Mouse (Mus musculus): ENCODE results near the gene Ptges3l. TPM values are rescaled to one million over a fixed set of nuclear protein-coding genes. Genes with fewer than 3 reads are reported as not detected.
"Not testable (repeated sequence)": the region's sequence is repeated elsewhere in the genome, so short reads cannot be mapped to it uniquely, and the experiment has no call there.

The Ptges3l gene
- polyA plus RNA-seq, 1 experiment from 2014 or later, result 2.5 TPM

GRCm38 (mm10) chr11:101438006-101438405 lies 12.9 kb upstream of the Ptges3l start:
- ATAC-seq (ENCODE audit: low FRiP score); H3K9me3 ChIP-seq; H3K27me3 ChIP-seq; H3K27ac ChIP-seq; H3K4me1 ChIP-seq; H3K4me2 ChIP-seq; H3K9ac ChIP-seq; H3K4me3 ChIP-seq (replicated peaks): not testable (repeated sequence)
- WGBS, result 54% methylated on average over 3 of the region's 3 CpGs
- H3K36me3 ChIP-seq (replicated peaks), result peaks cover 30% of the 10 kb centered on the region

GRCm38 (mm10) chr11:101436916-101437315 lies 11.8 kb upstream of the Ptges3l start:
- Histone ChIP-seq H3K4me1 (no peaks in the 10 kb centered on the region), H3K36me3 (replicated peaks) (peaks cover 38% of the 10 kb centered on the region), H3K9me3 (no peaks in the 10 kb centered on the region), H3K27me3 (no peaks in the 10 kb centered on the region), H3K9ac (no peak overlapping the region), H3K4me2 (no peak overlapping the region), H3K27ac (no peak overlapping the region), H3K4me3 (replicated peaks) (no peak overlapping the region)
- ATAC-seq (ENCODE audit: low FRiP score), result no peak
- WGBS, result 49% methylated on average over 4 of the region's 4 CpGs

GRCm38 (mm10) chr11:101435831-101436230 lies 10.7 kb upstream of the Ptges3l start:
- H3K4me3 ChIP-seq (replicated peaks), result no peak overlapping the region

GRCm38 (mm10) chr11:101433396-101433795 lies 8.3 kb upstream of the Ptges3l start:
- Histone ChIP-seq H3K27me3 (no peaks in the 10 kb centered on the region), H3K9ac (no peak overlapping the region), H3K9me3 (no peaks in the 10 kb centered on the region), H3K4me3 (replicated peaks) (no peak overlapping the region), H3K27ac (no peak overlapping the region), H3K4me1 (no peaks in the 10 kb centered on the region), H3K36me3 (replicated peaks) (peaks cover 65% of the 10 kb centered on the region), H3K4me2 (no peak overlapping the region)
- 93% methylated on average over 13 of the region's 13 CpGs for WGBS
- ATAC-seq (ENCODE audit: low FRiP score), result no peak

More at GRCm38 (mm10) chr11:101435831-101436230, 10.7 kb upstream of the Ptges3l start:
- Histone ChIP-seq H3K27me3 (no peaks in the 10 kb centered on the region), H3K9me3 (no peaks in the 10 kb centered on the region), H3K4me1 (no peaks in the 10 kb centered on the region), H3K36me3 (replicated peaks) (peaks cover 48% of the 10 kb centered on the region), H3K27ac (no peak overlapping the region), H3K4me2 (no peak overlapping the region), H3K9ac (no peak overlapping the region)
- WGBS, result 82% methylated on average over 4 of the region's 4 CpGs
- no peak for ATAC-seq (ENCODE audit: low FRiP score)

GRCm38 (mm10) chr11:101431327-101431726 lies 6.2 kb upstream of the Ptges3l start:
- H3K4me1 ChIP-seq, result peaks cover 9% of the 10 kb centered on the region
- no peak overlapping the region for H3K4me2 ChIP-seq
- no peak overlapping the region for H3K9ac ChIP-seq
- H3K27me3 ChIP-seq, result no peaks in the 10 kb centered on the region
- H3K4me3 ChIP-seq (replicated peaks), result no peak overlapping the region
- peaks cover 65% of the 10 kb centered on the region for H3K36me3 ChIP-seq (replicated peaks)
- ATAC-seq (ENCODE audit: low FRiP score), result no peak
- WGBS, result 93% methylated on average over 9 of the region's 9 CpGs
- H3K9me3 ChIP-seq, result no peaks in the 10 kb centered on the region
- H3K27ac ChIP-seq, result no peak overlapping the region

- no peaks in the 10 kb centered on the region for H3K9me3 ChIP-seq
- ATAC-seq (ENCODE audit: low FRiP score), result no peak
- H3K4me3 ChIP-seq (replicated peaks), result peak overlapping the region; percentile 99
- WGBS, result 71% methylated on average over 8 of the region's 8 CpGs
- peaks cover 19% of the 10 kb centered on the region for H3K36me3 ChIP-seq (replicated peaks)
- H3K27ac ChIP-seq, result no peak overlapping the region
- peaks cover 30% of the 10 kb centered on the region for H3K4me1 ChIP-seq
- peaks cover 11% of the 10 kb centered on the region for H3K27me3 ChIP-seq
- peak overlapping the region; percentile 98 for H3K4me2 ChIP-seq
- H3K9ac ChIP-seq, result peak overlapping the region; percentile 88; the same call in 1 of the 2 replicates
These were observed 1.0 kb upstream of the Ptges3l start for GRCm38 (mm10) chr11:101426165-101426564.

GRCm38 (mm10) chr11:101424105-101424851 lies 855 bp downstream of the Ptges3l start, which contains the start of gene Gm27029:
TSS of gene Gm27029 (minus strand) at chr11:101424796.
- Histone ChIP-seq H3K4me3 (replicated peaks) (peak within 1 kb of the TSS; percentile 99), H3K4me1 (peaks cover 30% of the 10 kb centered on the region), H3K27me3 (peaks cover 11% of the 10 kb centered on the region), H3K36me3 (replicated peaks) (peaks cover under 1% of the 10 kb centered on the region; the same call in 1 of the 2 replicates), H3K9ac (peak within 1 kb of the TSS; percentile 88), H3K9me3 (no peaks in the 10 kb centered on the region), H3K27ac (peak within 1 kb of the TSS; percentile 89), H3K4me2 (peak within 1 kb of the TSS; percentile 98)
- WGBS, result 5% methylated on average over 23 of the region's 23 CpGs
- ATAC-seq (ENCODE audit: low FRiP score), result peak; percentile 36

- H3K27me3 ChIP-seq, result peaks cover 11% of the 10 kb centered on the region
- 90% methylated on average over 5 of the region's 5 CpGs for WGBS
These were observed 5.0 kb downstream of the Ptges3l start for GRCm38 (mm10) chr11:101420148-101420547.

GRCm38 (mm10) chr11:101419610-101420009 lies 5.5 kb downstream of the Ptges3l start:
- peaks cover 11% of the 10 kb centered on the region for H3K27me3 ChIP-seq
- H3K36me3 ChIP-seq (replicated peaks), result no peaks in the 10 kb centered on the region
- no peak overlapping the region for H3K4me2 ChIP-seq
- no peak overlapping the region for H3K4me3 ChIP-seq (replicated peaks)
- no peak overlapping the region for H3K27ac ChIP-seq
- no peaks in the 10 kb centered on the region for H3K9me3 ChIP-seq
- no peak for ATAC-seq (ENCODE audit: low FRiP score)
- no peak overlapping the region for H3K9ac ChIP-seq
- 26% methylated on average over 3 of the region's 3 CpGs for WGBS
- peaks cover 17% of the 10 kb centered on the region for H3K4me1 ChIP-seq

More at GRCm38 (mm10) chr11:101420148-101420547, 5.0 kb downstream of the Ptges3l start:
- no peak overlapping the region for H3K4me3 ChIP-seq (replicated peaks)
- H3K9ac ChIP-seq, result no peak overlapping the region
- ATAC-seq (ENCODE audit: low FRiP score), result no peak
- no peaks in the 10 kb centered on the region for H3K36me3 ChIP-seq (replicated peaks)
- H3K9me3 ChIP-seq, result no peaks in the 10 kb centered on the region
- peaks cover 18% of the 10 kb centered on the region for H3K4me1 ChIP-seq
- H3K27ac ChIP-seq, result no peak overlapping the region
- H3K4me2 ChIP-seq, result no peak overlapping the region

DNA sequence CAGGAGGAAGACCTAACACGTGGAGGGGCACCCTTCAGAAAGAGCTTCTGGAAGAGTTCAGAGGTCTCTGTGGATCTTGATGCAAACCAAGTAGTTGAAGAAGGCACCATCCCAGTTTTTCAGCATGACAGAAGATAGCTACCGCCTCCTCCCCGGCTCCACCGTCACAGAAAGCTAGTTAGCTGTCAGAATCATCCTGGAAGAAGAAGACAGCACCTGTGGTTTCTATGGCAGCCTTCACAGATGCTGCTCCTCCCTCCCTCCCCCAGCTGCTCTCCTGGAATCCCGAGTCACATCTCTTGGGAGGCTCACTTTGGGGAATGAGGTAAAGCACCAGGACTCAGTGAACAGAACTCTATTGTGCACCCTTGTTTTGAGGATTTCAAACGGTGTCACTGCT lies 6.1 kb downstream of the Ptges3l start:
- no peak overlapping the region for H3K9ac ChIP-seq
- 64% methylated on average over 6 of the region's 6 CpGs for WGBS

DNA sequence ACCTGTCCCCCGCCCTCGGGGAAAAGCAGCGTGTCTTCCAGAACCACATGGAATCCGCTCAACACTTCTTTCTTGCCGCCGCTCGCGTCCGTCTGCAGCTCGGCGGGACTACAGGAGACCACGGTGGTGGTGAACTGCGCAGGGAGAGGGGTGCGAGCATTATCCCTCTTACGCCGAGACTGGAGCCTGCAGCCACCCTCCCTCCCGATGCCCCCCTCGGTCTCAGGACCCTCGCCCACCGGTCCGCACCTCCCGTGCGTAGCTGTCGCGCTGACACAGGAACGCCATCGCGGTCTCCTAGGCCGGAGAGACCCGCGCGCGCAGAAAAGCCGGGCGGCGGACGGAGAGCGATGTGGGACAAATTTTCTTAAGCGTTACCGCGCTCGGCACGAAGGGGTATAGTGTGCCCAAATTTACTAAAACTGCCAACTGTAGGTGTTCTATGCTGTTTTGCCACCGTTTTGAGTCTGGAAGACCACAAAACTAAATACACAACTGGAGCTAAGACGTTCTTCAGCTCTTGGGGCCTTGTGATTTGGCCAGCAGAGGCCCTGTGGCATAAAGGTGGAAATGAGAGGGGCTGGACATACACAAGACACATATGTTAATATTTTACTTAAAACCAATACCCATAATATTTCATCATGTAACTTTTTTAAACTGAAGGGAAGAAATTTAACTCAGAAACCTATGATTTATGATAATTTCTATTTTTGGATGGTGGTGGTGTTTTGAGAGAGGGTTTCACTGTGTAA lies 7.9 kb downstream of the Ptges3l start, which contains the start of gene Aarsd1:
TSS of gene Aarsd1 (minus strand) at position 515 of the 755 bp plus-strand sequence.
- H3K36me3 ChIP-seq (replicated peaks), result peaks cover 17% of the 10 kb centered on the region
- H3K4me3 ChIP-seq (replicated peaks), result peak within 1 kb of the TSS; percentile 84
- 1% methylated on average over 45 of the region's 45 CpGs for WGBS
- no peaks in the 10 kb centered on the region for H3K9me3 ChIP-seq
- ATAC-seq (ENCODE audit: low FRiP score), result peak; percentile 86
- peak within 1 kb of the TSS; percentile 82 for H3K27ac ChIP-seq
- peak within 1 kb of the TSS; percentile 89 for H3K4me2 ChIP-seq
- H3K4me1 ChIP-seq, result peaks cover 8% of the 10 kb centered on the region
- no peaks in the 10 kb centered on the region for H3K27me3 ChIP-seq
- peak within 1 kb of the TSS; percentile 87 for H3K9ac ChIP-seq

More for the DNA sequence above, 6.1 kb downstream of the Ptges3l start:
- ATAC-seq (ENCODE audit: low FRiP score), result no peak
- Histone ChIP-seq H3K27me3 (peaks cover 8% of the 10 kb centered on the region), H3K4me2 (no peak overlapping the region), H3K36me3 (replicated peaks) (peaks cover under 1% of the 10 kb centered on the region; the same call in 1 of the 2 replicates), H3K27ac (no peak overlapping the region), H3K4me3 (replicated peaks) (no peak overlapping the region), H3K4me1 (peaks cover 11% of the 10 kb centered on the region), H3K9me3 (no peaks in the 10 kb centered on the region)

DNA sequence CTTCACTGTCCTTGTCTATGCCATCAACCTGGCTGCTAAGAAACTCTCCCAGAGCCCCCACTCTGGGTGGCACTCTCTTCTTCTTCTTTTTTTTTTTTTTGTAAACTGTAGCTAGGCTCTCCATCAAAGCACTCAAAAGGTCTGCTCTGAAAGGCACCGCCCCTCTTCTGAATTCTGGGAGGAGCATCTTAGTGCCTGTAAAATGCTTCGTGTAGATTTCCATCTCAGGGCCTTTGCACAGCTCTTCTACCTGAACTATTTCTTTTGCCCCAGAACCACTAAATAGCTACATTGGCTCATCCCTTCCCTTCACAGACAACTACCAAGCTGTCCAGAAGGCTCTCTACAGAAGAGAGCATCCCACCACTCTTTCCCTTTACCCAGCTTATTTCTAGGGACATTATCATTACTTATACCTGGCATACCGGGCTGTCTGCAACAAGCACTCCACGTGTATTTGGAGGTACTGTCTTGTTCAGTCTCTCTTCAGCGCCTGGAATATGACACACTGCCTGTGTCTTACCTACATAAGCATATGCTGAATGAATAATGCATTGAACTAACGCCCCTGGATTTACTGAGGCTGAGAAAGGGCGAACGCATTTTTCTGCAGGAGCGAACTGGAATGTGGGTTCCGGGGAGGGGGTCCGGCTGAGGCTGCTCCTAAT lies 8.6 kb downstream of the Ptges3l start:
- H3K27me3 ChIP-seq, result no peaks in the 10 kb centered on the region
- WGBS, result 2% methylated on average over 11 of the region's 11 CpGs
- peaks cover 8% of the 10 kb centered on the region for H3K4me1 ChIP-seq
- peak overlapping the region; percentile 89 for H3K4me2 ChIP-seq
- peaks cover 24% of the 10 kb centered on the region for H3K36me3 ChIP-seq (replicated peaks)
- no peaks in the 10 kb centered on the region for H3K9me3 ChIP-seq
- peak overlapping the region; percentile 82 for H3K27ac ChIP-seq
- ATAC-seq (ENCODE audit: low FRiP score), result no peak; the same call in 1 of the 2 replicates
- peak overlapping the region; percentile 87 for H3K9ac ChIP-seq
- peak overlapping the region; percentile 84 for H3K4me3 ChIP-seq (replicated peaks)

Measured in forebrain, embryonic 12.5 days (tissue).